Mouse (Mus musculus) hindbrain, embryonic 10.5 days (tissue): ENCODE measurements around the gene Pigt. TPM values are rescaled to one million over a fixed set of nuclear protein-coding genes. Genes with fewer than 3 reads are reported as not detected.
A peak's percentile ranks its signal among the peaks of the same experiment; 100 is the strongest.

ENCODE experiments used
- DNase-seq: peaks from one replicate; pipeline ENCODE4 v3.0.0-alpha.2; 2017; ENCODE audit warnings: low spot score
- H3K27ac ChIP-seq: fragments of 300-500 bp; sonication (generic); 2 replicates; pipeline ENCODE4 v1.5.1; 2016; ENCODE audit warnings: mild to moderate bottlenecking, moderate library complexity
- H3K27me3 ChIP-seq: fragments of 300-500 bp; sonication (generic); 2 replicates; pipeline ENCODE4 v1.6.1; 2016; ENCODE audit warnings: mild to moderate bottlenecking; ENCODE audit not compliant: poor library complexity, insufficient read depth, severe bottlenecking
- H3K36me3 ChIP-seq: fragments of 300-500 bp; sonication (generic); 2 replicates; pipeline ENCODE4 v1.6.1; 2016; ENCODE audit warnings: mild to moderate bottlenecking, moderate library complexity
- H3K4me1 ChIP-seq: fragments of 300-500 bp; sonication (generic); replicated peaks from 2 replicates; pipeline ENCODE4 v1.6.1; 2016; ENCODE audit warnings: mild to moderate bottlenecking
- H3K4me3 ChIP-seq: fragments of 300-500 bp; sonication (generic); 2 replicates; pipeline ENCODE4 v1.5.1; 2016; ENCODE audit warnings: mild to moderate bottlenecking, moderate library complexity
- H3K9me3 ChIP-seq: fragments of 300-500 bp; sonication (generic); 2 replicates; pipeline ENCODE4 v1.6.1; 2016; ENCODE audit warnings: mild to moderate bottlenecking, moderate library complexity
- WGBS: fragments of 180-500 bp; shearing (Covaris S2); methylation state at CpG from one replicate; pipeline ENCODE4 v1.1.7; 2016; 5-methylcytosine and 5-hydroxymethylcytosine counted together
- polyA plus RNA-seq: library from polyadenylated mRNA; unstranded; fragments of >200 nt; fragmentation: Nextera tagmentation; extraction: Ambion mirVana; gene quantifications from 2 replicates; pipeline ENCODE4 v1.2.1, GENCODE M21; 2016

Pigt gene
- polyA plus RNA-seq, 1 experiment from 2014 or later = 48.8 TPM

DNA sequence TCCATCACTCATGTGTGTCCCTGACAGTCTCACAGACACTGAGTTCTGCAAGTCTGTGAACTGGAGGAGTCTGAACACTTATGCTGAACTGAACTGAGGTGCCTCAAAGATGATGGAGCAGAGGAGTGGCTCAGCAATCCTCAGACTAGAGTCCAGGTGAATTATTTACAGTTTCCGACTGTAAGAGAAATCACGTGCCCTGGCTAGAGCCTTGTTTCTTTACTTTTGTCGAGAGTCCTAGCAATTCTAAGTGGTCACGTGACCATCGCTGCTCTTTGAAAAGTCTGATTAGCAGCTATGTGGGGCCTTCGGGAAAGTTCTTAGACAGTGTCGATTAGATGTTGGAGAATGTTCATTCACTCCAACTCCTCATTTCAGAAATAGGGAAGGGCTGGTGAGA is 39.4 kb upstream of the Pigt start:
- Histone ChIP-seq H3K4me1 (peaks cover 41% of the 10 kb centered on the region), H3K27me3 (0 out of 2 replicates have a peak, but pooled peaks cover 4% of the 10 kb centered on the region), H3K4me3 (no peak overlapping the region), H3K9me3 (no peaks in the 10 kb centered on the region), H3K27ac (peak overlapping the region; percentile 85; the same call in 1 of the 2 replicates), H3K36me3 (no peaks in the 10 kb centered on the region)
- WGBS = 73% methylated on average over 7 of the region's 7 CpGs
- no peak for DNase-seq

DNA sequence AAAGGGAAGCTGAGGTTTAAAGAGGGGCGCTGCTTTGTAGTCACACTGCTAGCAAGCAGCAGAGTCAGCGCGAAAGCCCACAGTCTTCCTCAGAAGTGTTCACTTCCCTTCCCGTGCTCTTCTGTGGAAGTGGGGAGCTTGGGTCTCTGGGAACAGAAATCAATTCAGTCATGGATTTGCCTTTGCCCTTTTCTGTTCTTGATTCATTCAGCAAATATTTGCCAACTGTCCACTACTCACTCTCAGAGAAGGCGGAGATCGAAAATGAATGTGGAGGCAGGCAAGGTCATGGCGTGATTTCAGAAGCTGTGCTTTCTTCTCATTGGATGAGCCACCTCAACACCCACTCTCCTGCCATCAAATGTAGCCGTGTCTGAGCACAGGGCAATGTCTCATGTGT is 38.8 kb upstream of the Pigt start:
- H3K36me3 ChIP-seq = peaks cover 5% of the 10 kb centered on the region
- H3K4me3 ChIP-seq = no peak overlapping the region
- WGBS = 89% methylated on average over 8 of the region's 8 CpGs
- no peak for DNase-seq
- peaks cover 44% of the 10 kb centered on the region for H3K4me1 ChIP-seq
- no peaks in the 10 kb centered on the region for H3K9me3 ChIP-seq
- H3K27ac ChIP-seq = no peak overlapping the region
- H3K27me3 ChIP-seq = no peaks in the 10 kb centered on the region

GRCm38 (mm10) chr2:164460745-164461551 is 36.4 kb upstream of the Pigt start, which contains the start of gene Gm20458:
Gene Gm20458, plus strand, starts transcription at chr2:164460967.
- peaks cover 37% of the 10 kb centered on the region for H3K4me1 ChIP-seq
- DNase-seq = peak; percentile 97
- H3K27me3 ChIP-seq = no peaks in the 10 kb centered on the region
- H3K27ac ChIP-seq = peak within 1 kb of the TSS; percentile 93
- no peaks in the 10 kb centered on the region for H3K9me3 ChIP-seq
- H3K36me3 ChIP-seq = peaks cover 29% of the 10 kb centered on the region
- WGBS = under 1% methylated on average over 78 of the region's 79 CpGs
- peak within 1 kb of the TSS; percentile 92 for H3K4me3 ChIP-seq

DNA sequence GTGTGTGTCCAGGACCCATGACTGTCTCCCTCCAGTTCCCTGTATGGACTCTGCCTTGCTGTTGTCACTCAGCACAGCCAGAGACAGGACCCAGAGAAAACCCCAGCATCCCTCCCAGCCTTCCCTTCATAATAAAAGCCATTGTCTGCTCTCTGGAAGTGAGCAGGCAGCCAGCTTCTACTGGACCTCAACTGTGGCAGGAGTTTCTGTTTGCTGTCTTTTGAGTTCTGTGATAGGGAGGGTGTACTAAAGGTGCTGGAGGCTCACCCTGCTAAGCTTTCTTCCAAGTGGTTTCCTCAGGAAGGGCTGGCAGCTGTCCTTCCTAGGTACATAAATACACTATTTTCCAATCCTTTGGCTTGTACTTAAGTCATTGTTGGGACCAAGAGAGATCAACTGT is 32.2 kb upstream of the Pigt start:
- H3K4me1 ChIP-seq = peaks cover 22% of the 10 kb centered on the region
- H3K4me3 ChIP-seq = no peak overlapping the region
- no peak for DNase-seq
- no peaks in the 10 kb centered on the region for H3K9me3 ChIP-seq
- no peaks in the 10 kb centered on the region for H3K27me3 ChIP-seq
- H3K27ac ChIP-seq = no peak overlapping the region
- peaks cover 47% of the 10 kb centered on the region for H3K36me3 ChIP-seq

- H3K4me3 ChIP-seq = no peak overlapping the region
- no peak for DNase-seq
- H3K27me3 ChIP-seq = no peaks in the 10 kb centered on the region
- peaks cover 14% of the 10 kb centered on the region for H3K4me1 ChIP-seq
- 86% methylated on average over 5 of the region's 5 CpGs for WGBS
- no peak overlapping the region for H3K27ac ChIP-seq
- no peaks in the 10 kb centered on the region for H3K9me3 ChIP-seq
- H3K36me3 ChIP-seq = peaks cover 51% of the 10 kb centered on the region
Observed at GRCm38 (mm10) chr2:164466787-164467186, 30.5 kb upstream of the Pigt start.

DNA sequence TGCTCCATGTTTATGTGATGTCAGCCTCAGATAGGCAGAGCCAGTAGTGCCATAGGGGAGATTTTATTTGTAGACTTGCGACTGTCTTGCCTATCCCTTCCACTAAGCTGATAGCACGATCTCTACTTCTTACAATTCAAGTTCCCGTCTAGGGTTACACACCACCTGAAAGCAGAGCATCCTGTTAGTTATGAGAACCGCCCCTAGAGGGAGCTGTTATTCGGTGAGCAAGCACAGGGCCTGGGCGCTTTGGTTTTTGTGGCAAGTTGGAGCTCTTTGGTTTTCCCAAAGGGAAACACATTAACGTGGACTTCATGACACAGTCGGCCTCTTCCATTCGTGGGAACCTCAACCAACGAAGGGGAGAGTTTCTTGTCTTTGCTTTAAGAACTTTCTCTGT is 27.1 kb upstream of the Pigt start:
- DNase-seq = peak; percentile 52
- H3K36me3 ChIP-seq = peaks cover 42% of the 10 kb centered on the region
- WGBS = 30% methylated on average over 10 of the region's 10 CpGs
- no peak overlapping the region for H3K4me3 ChIP-seq
- H3K4me1 ChIP-seq = no peaks in the 10 kb centered on the region
- H3K9me3 ChIP-seq = no peaks in the 10 kb centered on the region
- H3K27me3 ChIP-seq = no peaks in the 10 kb centered on the region
- no peak overlapping the region for H3K27ac ChIP-seq

DNA sequence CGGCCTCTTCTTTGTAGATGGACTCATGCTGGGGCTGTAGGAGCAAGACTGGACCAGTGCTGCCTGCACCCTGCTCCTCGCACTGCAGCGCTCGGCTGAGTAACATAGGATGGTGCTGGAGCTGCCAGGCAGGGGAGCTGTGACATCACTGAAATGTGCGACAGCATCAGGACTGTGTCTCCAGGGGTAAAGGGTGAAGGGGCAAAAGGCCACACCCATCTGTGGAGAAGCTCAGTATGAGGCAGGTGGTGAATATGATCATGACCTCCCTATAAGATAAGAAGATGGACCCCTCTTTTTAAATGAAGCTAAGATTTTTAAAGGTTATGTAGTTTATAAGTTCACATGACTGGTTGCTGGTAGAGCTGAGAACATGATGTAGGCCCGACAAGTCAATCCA is 23.7 kb upstream of the Pigt start, which contains the start of gene Trp53tg5:
Gene Trp53tg5, minus strand, starts transcription at position 101 of the 400 bp plus-strand sequence.
- no peak for DNase-seq
- H3K4me3 ChIP-seq = no peak within 1 kb of the TSS
- H3K9me3 ChIP-seq = no peaks in the 10 kb centered on the region
- WGBS = 86% methylated on average over 6 of the region's 6 CpGs
- H3K4me1 ChIP-seq = no peaks in the 10 kb centered on the region
- H3K36me3 ChIP-seq = peaks cover 30% of the 10 kb centered on the region
- no peak within 1 kb of the TSS for H3K27ac ChIP-seq
- no peaks in the 10 kb centered on the region for H3K27me3 ChIP-seq

DNA sequence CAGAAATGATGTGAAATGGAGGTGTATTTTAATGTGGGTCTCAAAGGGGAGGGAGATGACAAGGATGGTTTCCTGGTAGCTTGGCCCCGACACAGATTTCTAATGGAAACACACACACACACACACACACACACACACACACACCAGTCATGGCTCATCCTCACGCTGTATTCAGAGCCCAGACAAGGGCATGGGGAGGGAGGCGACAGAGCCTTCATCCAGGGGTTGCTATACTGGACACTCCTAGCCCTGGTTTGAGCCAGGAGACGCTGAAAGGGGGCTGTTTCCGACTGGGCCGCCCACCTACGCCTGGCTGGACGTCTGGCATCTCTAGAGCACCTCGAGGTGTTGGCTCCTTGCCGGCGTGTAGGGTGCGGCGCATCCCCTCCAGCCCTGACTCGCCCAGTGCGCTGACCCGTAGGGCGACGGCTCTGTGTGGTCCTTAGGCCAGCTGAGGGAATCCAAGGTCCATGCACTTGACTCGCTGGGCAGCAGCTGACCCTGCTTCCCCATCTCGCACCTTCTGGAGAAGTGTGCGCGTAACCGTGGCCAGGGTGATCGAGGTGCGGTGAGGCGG is 11.6 kb upstream of the Pigt start, which contains the start of gene Dbndd2:
Gene Dbndd2, plus strand, starts transcription at position 426 of the 577 bp plus-strand sequence.
- H3K36me3 ChIP-seq = peaks cover 7% of the 10 kb centered on the region
- WGBS = 2% methylated on average over 26 of the region's 26 CpGs
- H3K4me1 ChIP-seq = peaks cover 25% of the 10 kb centered on the region
- peak; percentile 32 for DNase-seq
- H3K4me3 ChIP-seq = peak within 1 kb of the TSS; percentile 87
- H3K27me3 ChIP-seq = peaks cover 57% of the 10 kb centered on the region
- no peaks in the 10 kb centered on the region for H3K9me3 ChIP-seq
- peak within 1 kb of the TSS; percentile 84 for H3K27ac ChIP-seq

DNA sequence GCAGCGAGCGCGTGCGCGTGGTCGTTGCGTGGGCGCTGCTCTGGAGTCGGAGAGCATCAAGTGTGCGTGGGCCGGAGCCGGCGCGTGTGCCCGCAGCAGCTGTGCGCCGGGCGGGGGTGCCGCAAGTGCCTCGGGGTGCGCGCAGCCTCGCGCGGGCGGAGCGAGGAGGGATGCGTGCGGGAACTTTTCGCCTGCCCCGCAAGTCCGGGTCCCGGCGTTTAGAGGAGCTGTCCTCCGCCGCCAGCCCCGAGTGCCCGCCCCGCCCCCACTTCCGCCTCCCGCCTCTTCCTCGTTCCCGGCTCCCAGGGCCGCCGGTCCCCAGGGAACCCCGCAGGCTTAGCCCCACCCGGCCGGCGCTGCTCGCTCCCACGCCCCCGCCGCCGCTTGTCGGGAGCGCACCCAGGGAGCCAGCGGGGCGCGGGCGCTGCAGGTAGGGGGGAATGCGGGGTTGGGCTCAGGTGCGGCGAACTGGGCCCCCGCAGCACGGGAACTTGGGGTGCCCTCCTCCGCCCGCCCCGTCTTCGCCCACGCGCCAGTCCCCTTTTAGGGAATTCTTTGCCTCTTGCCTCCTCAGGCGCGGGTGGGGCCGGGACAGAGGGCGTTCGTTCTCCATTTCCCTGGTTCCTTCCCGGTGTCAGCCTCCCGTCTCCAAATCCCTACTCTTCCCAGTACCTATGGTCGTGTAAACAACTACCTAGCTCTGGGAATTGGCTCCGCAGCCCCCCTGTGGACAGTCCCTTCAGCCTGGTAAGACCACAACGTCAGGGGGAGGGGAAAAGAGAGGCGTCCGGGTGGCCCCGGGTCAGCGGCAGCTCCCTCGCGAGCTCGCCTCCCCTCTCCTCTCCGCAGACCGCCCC is 10.8 kb upstream of the Pigt start:
- Histone ChIP-seq H3K4me3 (peak overlapping the region; percentile 87), H3K27me3 (peaks cover 57% of the 10 kb centered on the region), H3K4me1 (peaks cover 25% of the 10 kb centered on the region), H3K9me3 (no peaks in the 10 kb centered on the region), H3K36me3 (peaks cover 7% of the 10 kb centered on the region), H3K27ac (peak overlapping the region; percentile 84)
- under 1% methylated on average over 88 of the region's 90 CpGs for WGBS
- DNase-seq = peak; percentile 41

DNA sequence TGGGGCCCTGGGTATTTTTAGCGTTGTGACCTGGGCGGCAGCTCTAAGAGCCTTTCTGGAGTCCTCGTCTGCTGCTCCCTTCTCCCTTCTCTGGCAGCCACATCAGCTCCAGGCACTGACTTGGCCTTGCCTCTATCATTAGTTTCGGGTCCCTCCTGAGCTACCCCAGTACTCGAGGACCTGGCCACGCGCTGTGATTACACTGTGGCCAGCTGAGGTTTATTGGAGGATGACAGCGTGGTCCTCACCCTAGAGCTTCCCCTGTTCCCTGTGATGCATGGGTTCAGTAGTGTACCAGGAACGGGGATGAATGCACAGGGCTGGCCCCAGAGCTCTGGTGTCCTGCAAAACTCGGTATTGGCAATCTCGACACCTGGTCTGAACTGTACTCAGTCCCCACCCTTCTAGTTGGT is 10.2 kb upstream of the Pigt start:
- Histone ChIP-seq H3K27me3 (peaks cover 57% of the 10 kb centered on the region), H3K9me3 (no peaks in the 10 kb centered on the region), H3K27ac (peak overlapping the region; percentile 84), H3K4me3 (peak overlapping the region; percentile 87), H3K36me3 (peaks cover 7% of the 10 kb centered on the region), H3K4me1 (peaks cover 25% of the 10 kb centered on the region)
- WGBS = 14% methylated on average over 11 of the region's 11 CpGs
- DNase-seq = no peak

DNA sequence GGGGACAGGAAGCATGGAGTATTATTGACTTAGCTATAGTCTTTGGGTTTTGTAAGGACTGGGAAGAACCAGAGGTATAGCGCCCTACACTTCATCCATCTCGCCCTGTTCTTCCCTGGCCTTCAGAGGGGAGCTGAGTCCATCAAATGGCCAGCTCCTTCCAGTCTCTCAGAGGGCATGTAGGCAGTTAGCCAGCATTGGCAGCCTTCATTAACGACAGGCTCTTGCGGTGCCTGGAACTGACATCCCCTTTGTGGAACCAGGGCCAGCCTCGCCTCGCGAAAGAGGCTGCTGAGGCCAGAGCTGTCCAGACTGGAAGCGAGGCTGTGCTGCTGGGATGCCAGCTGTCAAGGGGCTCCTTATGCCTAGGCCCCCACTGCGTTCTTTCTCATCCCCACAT is 9.5 kb upstream of the Pigt start:
- WGBS = 60% methylated on average over 9 of the region's 9 CpGs
- Histone ChIP-seq H3K27me3 (peaks cover 57% of the 10 kb centered on the region), H3K4me1 (peaks cover 25% of the 10 kb centered on the region), H3K27ac (no peak overlapping the region), H3K36me3 (peaks cover 7% of the 10 kb centered on the region), H3K9me3 (no peaks in the 10 kb centered on the region), H3K4me3 (no peak overlapping the region)
- DNase-seq = no peak

GRCm38 (mm10) chr2:164494126-164494525 is 3.2 kb upstream of the Pigt start:
- Histone ChIP-seq H3K4me3 (no peak overlapping the region), H3K9me3 (no peaks in the 10 kb centered on the region), H3K4me1 (peaks cover 21% of the 10 kb centered on the region), H3K27ac (no peak overlapping the region), H3K27me3 (peaks cover 5% of the 10 kb centered on the region), H3K36me3 (peaks cover 7% of the 10 kb centered on the region)
- WGBS = 47% methylated on average over 2 of the region's 2 CpGs
- no peak for DNase-seq
